Mouse (Mus musculus): Measurements from ENCODE around the gene Tdrd5.
"Not testable (repeated sequence)": the region's sequence is repeated elsewhere in the genome, so short reads cannot be mapped to it uniquely, and the experiment has no call there.

Tdrd5 gene

DNA sequence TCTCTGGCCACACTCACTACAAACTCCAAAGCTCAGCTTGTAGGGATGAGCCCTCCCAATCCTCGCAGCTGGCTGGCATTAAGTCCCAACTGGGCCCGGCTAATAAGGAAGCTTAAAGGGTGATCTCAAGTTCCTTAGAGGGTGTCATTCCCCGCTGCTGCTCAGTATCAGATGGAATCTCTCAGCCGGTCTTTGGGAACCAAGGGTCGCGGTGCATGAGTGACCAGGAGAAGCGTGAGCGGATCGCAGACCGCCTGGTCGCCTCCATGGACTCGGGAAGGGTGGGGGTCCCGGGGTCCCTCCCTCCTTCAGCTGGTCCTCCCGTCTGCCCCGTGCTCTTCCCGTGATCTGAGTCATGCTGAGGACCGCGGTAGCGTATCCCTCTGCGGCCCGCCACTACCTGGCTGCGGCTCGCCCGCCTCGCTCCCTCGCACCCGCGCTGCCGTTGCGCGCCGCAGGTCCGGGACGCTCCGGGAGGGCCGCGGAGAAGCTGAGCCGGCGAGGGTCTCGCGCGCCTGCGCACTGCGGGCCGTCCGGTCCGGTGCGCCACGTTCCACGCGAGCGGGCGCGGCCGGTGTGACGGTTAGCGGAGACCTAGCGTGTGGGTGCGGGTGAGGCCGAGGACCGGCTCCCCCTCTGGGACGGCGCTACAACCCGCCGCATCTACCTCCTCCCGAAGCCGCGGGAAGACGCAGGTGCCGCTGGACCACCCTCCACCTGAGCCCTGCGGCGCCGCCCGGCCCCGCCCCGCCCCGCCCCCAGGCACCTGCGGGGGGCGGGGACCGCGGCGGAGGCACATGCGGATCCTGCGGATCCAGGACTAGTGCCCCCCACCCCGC lies at the start of gene Tdrd5:
TSS of gene Tdrd5 (minus strand) at position 754 of the 839 bp plus-strand sequence.
- DNase-seq (ENCODE audit: low spot score): no peak

DNA sequence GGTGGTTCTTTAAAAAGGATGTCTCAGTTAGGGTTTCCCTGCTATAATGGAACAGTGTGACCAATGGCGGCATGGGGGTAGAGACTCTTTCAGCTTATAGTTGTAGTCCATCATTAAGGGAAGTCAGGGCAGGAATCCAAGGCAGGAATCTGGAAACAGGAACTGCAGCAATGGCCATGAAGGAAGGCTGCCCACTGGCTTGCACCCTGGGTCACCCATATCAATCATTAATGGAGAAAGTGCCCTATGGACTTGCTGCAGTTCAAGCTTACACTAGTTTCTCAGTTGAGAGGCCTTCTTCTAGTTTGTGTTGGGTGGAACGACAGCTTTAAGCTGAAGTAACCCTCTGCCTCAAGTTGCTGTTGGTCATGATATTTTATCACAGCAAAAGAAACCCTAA lies 49.0 kb upstream of the Tdrd5 start:
- DNase-seq (ENCODE audit: low spot score): no peak

DNA sequence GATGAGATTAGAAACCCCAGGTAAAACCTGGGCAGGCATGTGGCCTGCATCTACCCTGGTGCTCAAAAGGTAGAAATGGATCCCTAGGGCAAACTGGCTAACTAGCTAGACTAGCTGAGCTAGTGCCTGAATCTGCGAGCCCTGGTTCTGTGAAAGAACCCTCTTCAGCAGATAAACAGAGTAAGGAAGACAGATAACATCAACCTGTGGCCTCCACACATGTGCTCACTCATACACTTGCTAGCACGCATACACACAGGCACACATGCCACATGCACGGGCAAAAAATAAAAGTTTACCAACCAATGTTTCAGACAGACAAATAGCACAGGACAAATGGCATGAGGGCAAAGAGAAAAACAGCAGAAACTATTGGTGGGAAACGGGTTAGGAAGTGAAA lies 47.0 kb upstream of the Tdrd5 start:
- no peak for DNase-seq (ENCODE audit: low spot score)

DNA sequence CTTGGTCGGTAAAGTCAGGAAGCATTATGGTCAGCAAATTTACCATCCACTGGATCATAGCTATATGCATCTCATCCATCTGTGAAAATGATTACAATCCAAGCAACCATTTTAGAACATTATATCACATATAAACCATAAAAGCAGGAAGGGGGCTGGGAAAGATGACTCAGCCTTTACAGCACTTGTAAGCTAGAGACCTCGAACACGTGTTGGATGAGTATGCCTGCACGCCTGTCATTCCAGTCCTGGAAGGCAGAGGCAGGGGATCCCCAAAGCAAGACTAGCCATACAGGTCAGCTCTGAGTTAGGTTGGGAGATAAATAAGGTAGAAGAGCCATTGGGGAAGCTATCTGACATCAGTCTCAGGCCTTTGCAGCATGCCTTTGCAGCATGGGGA lies 45.6 kb upstream of the Tdrd5 start:
- DNase-seq (ENCODE audit: low spot score): no peak

DNA sequence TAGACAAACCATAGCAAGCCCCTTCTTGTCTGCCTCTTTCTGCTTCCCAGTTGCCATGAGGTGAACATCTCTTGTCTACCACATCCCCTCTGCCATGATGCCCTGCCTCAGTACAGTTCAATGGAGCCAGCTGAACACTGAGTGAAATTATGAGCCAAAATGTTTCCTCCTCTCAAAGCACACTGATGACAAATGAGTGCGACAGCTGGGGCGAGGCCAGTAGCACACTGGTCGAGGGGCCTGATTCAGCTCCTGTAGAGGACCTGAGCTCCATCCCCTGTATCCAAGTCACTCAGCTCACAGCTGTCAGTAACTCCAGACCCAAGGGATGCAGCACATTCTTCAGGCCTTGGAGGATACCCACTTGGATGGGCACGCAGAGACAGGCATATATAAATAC lies 42.2 kb upstream of the Tdrd5 start:
- DNase-seq (ENCODE audit: low spot score): no peak

DNA sequence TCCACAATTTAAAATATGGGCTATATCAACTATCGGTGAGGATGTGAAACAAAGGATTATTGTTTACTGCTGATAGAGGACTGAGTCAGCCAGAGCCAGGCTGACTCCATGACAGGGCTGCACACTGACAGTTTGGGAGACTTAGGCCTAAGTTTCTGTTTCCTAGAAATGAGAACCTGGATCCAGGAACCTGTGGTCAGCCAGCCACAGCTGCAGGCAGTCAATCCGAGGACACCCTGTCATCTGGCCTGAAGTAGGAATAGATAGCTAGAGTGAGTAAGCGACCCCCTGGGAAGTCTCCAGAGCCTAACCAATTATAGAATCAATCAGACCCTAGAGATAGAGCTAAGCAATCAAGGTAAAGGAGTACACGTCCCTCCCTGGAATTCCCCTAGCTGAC lies 41.0 kb upstream of the Tdrd5 start:
- DNase-seq (ENCODE audit: low spot score): no peak

DNA sequence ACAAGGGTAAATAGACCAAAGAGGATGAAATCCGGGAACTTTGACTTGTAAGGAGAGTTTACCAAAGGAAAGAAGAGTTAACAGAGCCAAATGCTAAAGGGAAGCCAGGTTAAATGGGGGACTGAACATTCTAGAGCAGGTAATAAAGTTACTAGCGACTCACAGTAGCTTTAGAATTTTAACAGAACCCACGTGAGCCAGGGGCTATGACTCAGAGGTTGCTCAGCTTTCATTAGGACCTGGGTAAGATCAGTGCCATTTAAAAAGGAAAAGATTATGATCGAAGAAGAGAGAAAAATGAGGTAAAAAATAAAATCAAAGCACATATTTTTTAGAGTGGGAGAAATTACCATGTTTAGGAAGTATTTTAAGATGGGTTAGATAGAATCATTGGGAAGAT lies 37.4 kb upstream of the Tdrd5 start:
- DNase-seq (ENCODE audit: low spot score): no peak

DNA sequence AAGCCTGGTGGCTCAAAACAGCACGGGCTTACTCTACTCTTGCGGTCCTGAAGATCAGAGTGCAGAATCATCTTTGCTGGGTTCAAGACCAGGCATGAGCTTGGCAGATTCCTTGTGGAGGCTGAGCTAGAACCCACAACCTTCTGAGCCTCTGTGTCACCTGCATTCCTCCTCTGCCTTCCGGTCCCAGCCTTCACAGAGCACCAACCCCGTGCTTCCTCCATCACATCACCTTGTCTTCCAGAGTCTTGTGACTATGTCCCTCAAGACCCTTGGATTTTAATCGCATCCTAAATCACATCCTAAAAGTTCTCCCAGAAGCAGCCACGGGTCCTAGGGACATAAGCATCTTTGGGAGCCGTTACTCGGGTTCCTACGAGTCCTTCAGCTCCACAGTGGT lies 19.7 kb upstream of the Tdrd5 start:
- DNase-seq (ENCODE audit: low spot score): no peak

DNA sequence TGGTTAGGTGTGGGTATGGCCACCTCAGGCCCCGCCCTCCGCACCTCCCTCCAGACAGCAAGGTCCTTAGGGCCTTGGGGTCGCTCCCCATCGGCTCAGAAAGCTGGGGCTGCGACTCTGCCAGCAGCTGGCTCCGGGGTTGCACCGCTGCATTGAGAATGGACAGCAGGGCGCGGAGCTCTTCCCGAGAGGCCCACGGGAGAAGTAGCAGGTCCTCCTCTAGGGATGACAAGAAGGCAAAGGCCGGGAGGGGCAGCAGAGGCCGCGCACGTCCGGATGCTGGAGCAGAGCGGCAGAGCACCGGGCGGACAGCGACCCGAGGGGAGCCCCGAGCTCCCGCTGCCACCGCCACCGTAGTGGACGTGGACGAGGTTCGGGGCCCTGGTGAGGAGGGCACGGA lies 7.2 kb upstream of the Tdrd5 start, which contains the start of gene Nphs2:
TSS of gene Nphs2 (plus strand) at position 98 of the 400 bp plus-strand sequence.
- DNase-seq (ENCODE audit: low spot score): no peak

DNA sequence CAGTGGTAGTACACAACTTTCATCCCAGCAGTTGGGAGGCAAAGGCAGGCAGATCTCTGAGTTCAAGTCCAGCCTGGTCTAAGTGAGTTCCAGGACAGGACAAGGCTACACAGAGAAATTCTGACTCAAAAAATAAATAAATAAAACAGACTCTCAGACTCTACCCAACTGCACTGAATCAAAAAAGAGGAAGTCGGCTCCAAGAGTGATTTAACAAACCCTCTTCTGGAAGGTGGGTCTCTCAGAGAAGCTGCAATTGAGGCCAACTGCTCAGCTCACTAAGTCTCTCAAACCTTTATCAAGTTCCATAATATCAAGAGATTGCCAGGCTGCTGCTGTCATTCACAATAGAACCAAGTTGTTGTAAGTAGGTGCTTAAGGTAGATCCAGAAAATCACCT lies 5.1 kb upstream of the Tdrd5 start:
- DNase-seq (ENCODE audit: low spot score): no peak

DNA sequence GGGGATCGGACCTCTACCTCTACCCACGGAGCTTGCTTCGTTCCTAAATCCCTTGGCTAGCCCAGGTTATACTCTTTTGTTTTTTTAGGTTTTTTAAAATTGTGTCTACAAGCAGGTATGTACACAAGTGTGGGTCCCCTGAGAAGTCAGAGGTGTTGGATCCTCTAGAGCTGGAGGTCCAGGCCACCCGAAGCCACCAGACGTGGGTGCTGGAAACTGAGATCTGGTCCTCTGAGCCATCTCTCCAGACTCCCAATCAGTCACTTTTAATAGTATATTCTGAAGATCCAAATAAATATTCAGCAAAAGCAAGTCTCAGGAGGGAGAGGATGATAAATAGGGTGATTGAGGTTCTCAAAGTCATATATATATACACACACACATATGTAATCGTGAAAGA lies 13.4 kb downstream of the Tdrd5 start:
- no peak for DNase-seq (ENCODE audit: low spot score)

DNA sequence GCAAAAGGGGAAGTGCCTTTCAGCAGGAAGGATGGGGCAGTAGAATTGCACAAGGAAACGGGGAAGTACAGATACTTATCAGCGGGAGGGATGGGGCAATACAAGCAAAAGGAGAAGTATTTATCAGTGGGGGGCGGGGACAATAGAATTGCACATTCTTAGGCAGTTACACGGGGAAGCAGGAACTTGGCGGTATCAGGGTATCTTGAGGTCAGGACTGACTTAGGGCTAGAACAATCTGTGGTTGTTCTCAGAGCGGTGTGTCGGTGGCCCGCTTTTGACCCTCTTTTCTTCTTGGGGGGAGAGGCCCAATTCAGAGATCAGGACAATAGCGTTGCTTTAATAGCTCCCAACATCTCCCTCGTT lies 14.3 kb downstream of the Tdrd5 start:
- DNase-seq (ENCODE audit: low spot score): not testable (repeated sequence)

DNA sequence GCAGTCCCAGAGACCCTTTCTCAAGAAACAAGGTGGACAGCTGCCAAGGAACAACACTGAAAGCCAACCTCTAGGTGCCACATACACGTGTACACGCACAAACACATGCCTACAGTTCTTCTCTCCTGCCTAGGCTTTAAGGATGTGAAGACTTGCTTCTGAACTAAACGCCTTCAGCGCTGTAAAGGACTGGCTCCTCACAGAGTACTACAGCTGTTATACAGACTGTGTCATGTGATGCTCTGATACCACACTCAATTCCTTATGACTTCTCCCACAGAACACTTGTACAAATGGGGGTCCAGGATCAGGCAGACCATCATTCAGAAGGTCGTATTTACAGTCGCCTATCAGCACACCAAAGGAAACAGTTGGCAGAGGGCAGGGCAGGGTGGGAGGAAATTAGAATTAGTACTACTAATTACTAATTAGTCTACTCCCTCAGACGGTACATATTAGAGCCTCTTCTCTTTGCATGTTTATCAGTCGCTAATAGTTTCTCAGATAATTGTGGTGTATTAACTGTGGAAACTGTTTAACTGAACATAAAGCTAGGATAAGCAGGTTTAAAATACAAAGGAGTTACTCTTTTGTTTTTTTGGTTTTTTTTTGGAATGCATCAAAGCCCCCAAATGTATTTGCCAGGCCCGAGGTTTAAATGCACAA lies 14.8 kb downstream of the Tdrd5 start:
- no peak for DNase-seq (ENCODE audit: low spot score)

DNA sequence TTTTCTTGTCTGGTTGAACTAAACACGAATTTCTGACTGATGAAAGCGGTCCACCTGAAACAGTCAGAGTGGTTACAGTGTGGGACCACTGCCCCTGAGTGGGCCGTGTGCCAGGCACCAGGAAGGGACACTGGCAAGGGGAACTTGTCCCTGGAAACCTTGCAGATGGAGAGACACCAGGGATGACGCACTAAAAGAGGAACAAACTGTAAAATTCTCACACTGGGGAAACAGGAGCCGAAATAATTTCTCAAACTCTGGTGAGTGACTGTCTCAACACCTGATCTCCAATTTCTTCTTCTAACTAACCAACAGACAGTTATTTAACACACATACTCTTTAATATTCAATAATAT lies 17.9 kb downstream of the Tdrd5 start:
- DNase-seq (ENCODE audit: low spot score): no peak

DNA sequence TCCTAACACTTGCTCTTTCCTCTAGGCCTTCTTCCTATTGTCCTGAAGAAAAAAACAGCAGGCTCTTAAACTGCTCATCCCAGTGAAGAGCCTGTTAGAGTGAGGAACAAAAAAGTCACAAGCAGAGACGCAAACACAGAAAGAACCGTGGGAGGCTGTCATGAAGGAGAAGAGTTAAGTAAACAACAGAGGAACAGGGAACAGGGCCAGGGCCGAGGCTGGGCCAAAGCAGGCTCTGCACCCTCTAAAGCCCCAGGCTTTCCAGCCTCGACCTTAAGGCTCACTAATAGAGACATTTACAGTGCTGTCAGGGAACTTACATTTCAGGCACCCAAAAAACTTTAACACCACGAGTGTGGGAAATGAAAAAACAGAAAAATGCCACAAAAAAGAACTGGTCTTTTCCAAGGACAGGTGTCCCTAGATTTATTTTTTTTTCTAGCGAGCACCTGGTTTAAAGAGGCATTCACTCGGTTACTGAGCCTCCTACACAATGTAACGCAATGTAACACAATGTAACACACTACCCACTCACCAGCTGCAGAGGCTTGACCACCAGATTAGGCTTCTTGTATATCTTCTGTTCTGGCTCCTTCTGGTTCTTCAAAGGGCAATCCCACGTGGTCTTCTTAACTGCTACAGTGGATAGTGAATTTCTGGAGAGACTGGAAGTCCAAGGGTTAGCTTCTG lies 18.5 kb downstream of the Tdrd5 start:
- DNase-seq (ENCODE audit: low spot score): no peak

DNA sequence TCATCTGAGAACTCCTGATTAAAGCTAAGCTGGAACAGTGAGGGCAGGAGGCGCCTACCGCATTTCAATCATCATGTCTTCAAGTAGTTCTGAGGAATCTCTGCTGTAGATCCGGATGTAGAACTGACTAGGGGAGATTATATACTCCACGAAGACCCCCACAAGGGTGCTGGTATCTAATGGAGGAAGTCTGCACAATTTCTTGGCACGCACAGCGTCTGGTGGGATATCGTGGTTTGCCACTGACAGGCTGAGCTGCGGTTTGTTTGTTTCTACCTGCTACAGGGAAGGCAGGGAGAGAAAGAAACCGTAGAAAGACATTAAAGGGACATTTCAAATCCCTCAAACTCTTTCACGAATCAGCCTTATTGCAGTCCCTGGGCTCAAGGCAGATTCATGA lies 19.3 kb downstream of the Tdrd5 start:
- no peak for DNase-seq (ENCODE audit: low spot score)

DNA sequence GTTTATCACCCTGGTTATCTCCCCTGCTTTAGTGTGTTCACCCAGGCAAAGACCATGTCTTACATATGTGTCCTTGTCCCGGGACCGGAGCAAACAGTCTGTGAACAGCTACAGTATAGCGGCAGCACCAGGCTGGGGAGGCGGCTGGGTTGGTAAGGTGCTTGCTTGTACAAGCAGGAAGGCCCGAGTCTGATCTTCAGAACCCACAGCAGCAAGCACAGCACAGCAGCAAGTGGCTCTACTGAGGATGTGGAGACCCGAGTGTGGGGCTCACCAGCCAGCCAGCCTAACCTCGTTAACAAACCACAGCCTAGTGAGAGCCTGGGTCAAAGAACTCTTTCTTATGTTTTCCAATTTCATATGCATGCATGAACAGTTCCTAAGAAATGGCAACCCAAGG lies 23.3 kb downstream of the Tdrd5 start:
- DNase-seq (ENCODE audit: low spot score): no peak

DNA sequence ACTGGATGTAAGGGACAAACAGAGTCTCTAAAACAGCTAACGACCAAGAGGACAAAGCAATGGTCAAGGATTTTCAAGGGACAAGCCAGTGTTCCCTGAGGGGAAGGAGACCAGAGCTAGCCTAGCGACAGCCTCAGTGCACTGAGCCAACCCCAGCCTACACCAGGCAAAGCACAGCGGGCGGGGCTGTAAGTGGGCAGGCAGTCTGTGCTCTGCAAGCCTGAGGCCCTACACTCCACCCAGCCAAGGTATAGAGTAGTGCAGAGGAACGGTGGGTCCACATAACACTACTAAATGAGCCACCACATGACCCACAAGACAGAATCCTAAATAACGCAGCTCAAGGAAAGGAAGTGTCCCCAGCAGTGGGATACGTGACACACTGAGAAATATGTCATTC lies 29.8 kb downstream of the Tdrd5 start:
- no peak for DNase-seq (ENCODE audit: low spot score)

DNA sequence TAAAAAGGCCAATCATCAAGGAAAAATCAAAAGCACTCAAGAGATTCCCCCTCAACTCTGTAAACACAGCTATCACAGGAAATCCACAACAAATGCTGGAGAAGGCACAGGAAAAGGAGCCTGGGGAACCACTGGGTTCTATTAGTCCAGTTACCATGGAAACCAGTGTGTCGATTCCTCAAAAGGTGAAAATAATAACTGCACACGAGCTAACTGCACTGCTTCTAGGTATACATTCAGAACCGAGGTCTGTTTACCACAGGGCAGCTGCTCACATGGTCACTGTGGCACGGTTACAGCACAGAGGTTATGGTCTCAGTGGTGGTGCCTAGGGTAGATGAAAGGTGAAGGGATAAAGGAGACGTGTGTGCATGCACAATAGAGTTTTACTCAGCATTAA lies 31.8 kb downstream of the Tdrd5 start:
- no peak for DNase-seq (ENCODE audit: low spot score)

DNA sequence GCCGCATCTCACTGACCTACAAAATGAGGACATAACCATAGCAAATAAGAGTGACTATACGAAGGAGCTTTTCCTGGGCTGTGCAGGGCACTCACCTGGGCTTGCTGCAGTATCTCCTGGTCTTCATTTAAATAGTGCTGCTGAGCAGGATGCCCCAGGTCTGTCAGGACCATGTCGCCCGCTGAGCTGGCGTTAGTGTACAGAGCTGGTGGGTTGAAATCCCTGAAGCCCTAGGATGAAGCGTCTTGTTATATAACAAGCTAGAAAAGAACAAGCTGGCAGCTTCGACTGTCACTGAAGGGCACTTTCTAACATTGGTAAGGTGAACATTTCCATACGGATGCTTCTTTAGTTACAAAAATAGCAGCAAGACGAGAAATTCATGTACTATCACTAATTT lies 33.0 kb downstream of the Tdrd5 start:
- DNase-seq (ENCODE audit: low spot score): no peak

DNA sequence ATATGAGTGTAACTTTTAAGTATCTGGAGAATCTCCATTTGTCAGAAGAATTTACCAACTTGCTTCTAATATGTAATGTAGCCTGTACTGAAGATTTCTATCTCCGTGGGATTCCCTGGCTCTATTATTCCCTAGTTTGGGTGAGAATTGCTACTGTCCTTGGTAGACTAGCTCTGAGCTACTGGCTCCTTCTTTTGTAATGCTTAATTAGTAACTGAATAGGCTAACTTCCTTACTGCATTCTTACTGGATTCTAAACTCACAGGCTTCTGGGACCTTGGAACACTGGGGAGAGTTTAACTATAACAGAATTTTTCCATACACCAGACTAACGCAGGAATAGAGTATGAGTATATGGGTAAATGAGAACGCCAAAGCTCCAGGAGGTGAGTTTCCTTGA lies 34.9 kb downstream of the Tdrd5 start:
- not testable (repeated sequence) for DNase-seq (ENCODE audit: low spot score)

DNA sequence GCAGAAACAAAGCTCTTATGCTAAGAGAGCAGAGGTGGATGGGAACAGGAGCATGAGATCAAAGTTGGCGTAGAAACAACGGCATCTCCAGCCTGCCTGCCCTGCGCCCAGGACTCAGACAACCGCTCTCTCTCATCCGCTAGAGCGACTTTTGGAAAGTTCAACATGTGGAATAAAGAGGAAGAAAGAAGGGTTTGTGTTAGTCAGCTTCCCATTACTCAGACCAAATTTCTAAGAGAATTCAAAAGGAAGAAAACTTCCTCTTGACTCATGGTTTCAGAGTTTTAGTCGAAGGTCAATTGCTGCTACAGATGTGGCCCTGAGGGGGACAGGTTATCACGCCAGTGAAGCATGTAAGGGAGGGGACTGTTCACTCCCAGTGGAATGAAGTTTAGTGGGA lies 39.5 kb downstream of the Tdrd5 start:
- DNase-seq (ENCODE audit: low spot score): no peak

DNA sequence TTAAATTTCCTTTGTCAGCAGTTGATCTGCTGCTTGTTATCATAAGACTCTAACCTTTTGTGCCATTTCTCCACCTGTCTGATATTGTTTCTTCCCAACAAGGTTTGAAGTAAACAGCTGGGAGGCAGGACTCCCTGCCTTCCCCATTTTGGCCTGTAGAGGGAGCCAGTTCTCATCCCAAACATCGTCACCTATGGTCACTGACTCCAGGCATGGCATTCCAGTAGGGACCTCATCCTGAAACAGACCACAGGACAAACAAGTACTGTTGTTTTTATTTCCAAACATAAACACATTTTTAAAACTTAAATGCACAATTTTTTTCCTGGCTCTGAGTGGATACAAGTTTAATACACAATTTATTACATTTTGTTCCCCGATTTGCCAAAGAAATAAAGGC lies 40.1 kb downstream of the Tdrd5 start:
- peak; percentile 33 for DNase-seq (ENCODE audit: low spot score)

Data from ovary, postnatal 10 days (tissue).